Comparison of ENCODE assay signal across 20 mouse cellular contexts in genomic region chr2:158230617-158231016, GRCm38 (mm10). TPM values are rescaled to one million over a fixed set of nuclear protein-coding genes. Genes with fewer than 3 reads are reported as not detected.
DNase-seq lines count a peak whose midpoint lies in the region; ATAC-seq and TF ChIP-seq lines count a peak whose summit lies in the region.
"Had no signal": no experiment of that assay in that cellular context is flagged by ENCODE, and none has a peak within 500 bp of the region (broad histone marks: within the 10 kb centered on the region; RNA-seq: fewer than 3 reads in every experiment).

No protein-coding gene starts in this region.

- H3K36me3 ChIP-seq in kidney, embryonic 16.5 days (ENCODE audit: insufficient read depth, low read length) = no peaks in the 10 kb centered on the region
- H3K36me3 ChIP-seq in midbrain, embryonic 16.5 days (ENCODE audit: control insufficient read depth, insufficient read depth, low read length) = no peaks in the 10 kb centered on the region
- H3K36me3 ChIP-seq in midbrain, embryonic 15.5 days (replicated peaks) = no peaks in the 10 kb centered on the region
- no peaks in the 10 kb centered on the region for H3K36me3 ChIP-seq in stomach, postnatal 0 days (ENCODE audit: control insufficient read depth, insufficient read depth, low read length)
- H3K36me3 ChIP-seq: embryonic facial prominence, embryonic 12.5 days; forebrain, embryonic 12.5 days; midbrain, embryonic 12.5 days; neural tube, embryonic 12.5 days had no signal

- DNase-seq in embryo, embryonic 10 days (ENCODE audit: low spot score) = peak; percentile 47
- no peak for DNase-seq in embryo, embryonic 11 days
- no peak for DNase-seq in kidney, adult 9 months
- no peak for DNase-seq in stomach, postnatal 0 days (ENCODE audit: low spot score)
- DNase-seq in cerebellum, postnatal 14 days = no peak
- DNase-seq: adrenal gland, postnatal 36 days; cerebellum, adult 9-11 months; kidney, adult 18-20 months; thymus, postnatal 25 days had no signal

- H3K4me2 ChIP-seq in kidney, embryonic 16.5 days (replicated peaks; ENCODE audit: low read depth, low read length) = no peak overlapping the region
- H3K4me2 ChIP-seq in midbrain, embryonic 16.5 days (ENCODE audit: low read length) = no peak overlapping the region
- no peak overlapping the region for H3K4me2 ChIP-seq in midbrain, embryonic 15.5 days
- H3K4me2 ChIP-seq in stomach, postnatal 0 days (replicated peaks; ENCODE audit: low read depth) = no peak overlapping the region
- H3K4me2 ChIP-seq: embryonic facial prominence, embryonic 12.5 days; forebrain, embryonic 12.5 days; liver, embryonic 11.5 days; midbrain, embryonic 12.5 days had no signal

- 49% methylated on average over 6 of the region's 6 CpGs for WGBS in kidney, embryonic 16.5 days
- WGBS in midbrain, embryonic 16.5 days = 19% methylated on average over 6 of the region's 6 CpGs
- WGBS in midbrain, embryonic 15.5 days = 27% methylated on average over 6 of the region's 6 CpGs
- 31% methylated on average over 6 of the region's 6 CpGs for WGBS in stomach, postnatal 0 days

- no peak overlapping the region for H3K4me3 ChIP-seq in kidney, embryonic 16.5 days (ENCODE audit: low read length)
- H3K4me3 ChIP-seq in midbrain, embryonic 16.5 days (ENCODE audit: low read depth, low read length) = no peak overlapping the region
- no peak overlapping the region for H3K4me3 ChIP-seq in midbrain, embryonic 15.5 days
- H3K4me3 ChIP-seq in stomach, postnatal 0 days (ENCODE audit: low read depth, low read length) = no peak overlapping the region
- H3K4me3 ChIP-seq: embryonic facial prominence, embryonic 12.5 days; forebrain, embryonic 12.5 days; midbrain, embryonic 12.5 days; neural tube, embryonic 12.5 days had no signal

- peaks cover 9% of the 10 kb centered on the region for H3K4me1 ChIP-seq in kidney, embryonic 16.5 days (ENCODE audit: insufficient read depth, low read length)
- peaks cover 12% of the 10 kb centered on the region for H3K4me1 ChIP-seq in midbrain, embryonic 16.5 days (ENCODE audit: control insufficient read depth, insufficient read depth, low read length)
- peaks cover 19% of the 10 kb centered on the region for H3K4me1 ChIP-seq in midbrain, embryonic 15.5 days
- no peaks in the 10 kb centered on the region for H3K4me1 ChIP-seq in stomach, postnatal 0 days (replicated peaks; ENCODE audit: control insufficient read depth, insufficient read depth)

- H3K27ac ChIP-seq in kidney, embryonic 16.5 days (ENCODE audit: low read length) = peak overlapping the region; percentile 10; the same call in 1 of the 2 replicates
- no peak overlapping the region for H3K27ac ChIP-seq in midbrain, embryonic 16.5 days (ENCODE audit: low read length)
- no peak overlapping the region for H3K27ac ChIP-seq in midbrain, embryonic 15.5 days
- peak overlapping the region; percentile 45; the same call in 1 of the 2 replicates for H3K27ac ChIP-seq in stomach, postnatal 0 days (replicated peaks)
- H3K27ac ChIP-seq: embryonic facial prominence, embryonic 12.5 days; forebrain, embryonic 12.5 days; midbrain, embryonic 12.5 days; neural tube, embryonic 12.5 days had no signal

- no peak for TF ChIP-seq EP300 in stomach, postnatal 0 days (optimal IDR thresholded peaks at IDR 0.05)

- ATAC-seq in kidney, embryonic 16.5 days (ENCODE audit: low FRiP score, low TSS enrichment) = no peak
- no peak for ATAC-seq in midbrain, embryonic 16.5 days
- no peak for ATAC-seq in midbrain, embryonic 15.5 days (replicated peaks)
- no peak for ATAC-seq in stomach, postnatal 0 days (ENCODE audit: low FRiP score, low TSS enrichment)
- ATAC-seq: activated CD4-positive, CD25-positive, alpha-beta regulatory T cell, adult 4 months; hindbrain, embryonic 16.5 days had no signal

- H3K9me3 ChIP-seq in kidney, embryonic 16.5 days (ENCODE audit: low read length) = no peaks in the 10 kb centered on the region
- H3K9me3 ChIP-seq in midbrain, embryonic 16.5 days (replicated peaks; ENCODE audit: control insufficient read depth, low read length, poor library complexity, severe bottlenecking) = no peaks in the 10 kb centered on the region
- H3K9me3 ChIP-seq in midbrain, embryonic 15.5 days = no peaks in the 10 kb centered on the region
- no peaks in the 10 kb centered on the region for H3K9me3 ChIP-seq in stomach, postnatal 0 days (ENCODE audit: control insufficient read depth, low read length)
- H3K9me3 ChIP-seq: embryonic facial prominence, embryonic 12.5 days; forebrain, embryonic 12.5 days; midbrain, embryonic 12.5 days; neural tube, embryonic 12.5 days had no signal

- no peak overlapping the region for H3K9ac ChIP-seq in kidney, embryonic 16.5 days (replicated peaks; ENCODE audit: low read length)
- H3K9ac ChIP-seq in midbrain, embryonic 16.5 days (ENCODE audit: low read depth, low read length) = 0 out of 2 replicates have a peak overlapping the region, but pooled peaks have one; percentile 22
- H3K9ac ChIP-seq in midbrain, embryonic 15.5 days = no peak overlapping the region
- H3K9ac ChIP-seq in stomach, postnatal 0 days (ENCODE audit: low read length) = no peak overlapping the region
- H3K9ac ChIP-seq: embryonic facial prominence, embryonic 12.5 days; forebrain, embryonic 12.5 days; midbrain, embryonic 12.5 days; neural tube, embryonic 12.5 days had no signal

- no peak for TF ChIP-seq CTCF in stomach, postnatal 0 days (IDR thresholded peaks at IDR 0.05; ENCODE audit: low read depth)

- H3K27me3 ChIP-seq in kidney, embryonic 16.5 days (ENCODE audit: insufficient read depth, low read length) = 0 out of 2 replicates have a peak, but pooled peaks cover 4% of the 10 kb centered on the region
- no peaks in the 10 kb centered on the region for H3K27me3 ChIP-seq in midbrain, embryonic 16.5 days (ENCODE audit: control insufficient read depth, insufficient read depth, low read depth, low read length)
- no peaks in the 10 kb centered on the region for H3K27me3 ChIP-seq in midbrain, embryonic 15.5 days (replicated peaks)
- no peaks in the 10 kb centered on the region for H3K27me3 ChIP-seq in stomach, postnatal 0 days (ENCODE audit: control insufficient read depth, insufficient read depth, low read length)
- H3K27me3 ChIP-seq: embryonic facial prominence, embryonic 12.5 days; forebrain, embryonic 12.5 days; neural tube, embryonic 12.5 days had no signal

RNA-seq across cellular contexts. Expression of gene D630003M21Rik, which starts 1.6 kb away (rescaled TPM):
- 8.3 and 9.0 TPM in 2 replicates for polyA plus RNA-seq in kidney, embryonic 16.5 days (2015; fragmentation: Nextera tagmentation; extraction: Ambion mirVana)
- polyA plus RNA-seq in midbrain, embryonic 16.5 days (2015; fragmentation: Nextera tagmentation; extraction: Ambion mirVana) = 1.7 and 1.8 TPM in 2 replicates
- 1.6 TPM in 2 replicates for polyA plus RNA-seq in midbrain, embryonic 15.5 days (2015; fragmentation: Nextera tagmentation; extraction: Ambion mirVana)
- 1.7 TPM in 2 replicates for polyA plus RNA-seq in stomach, postnatal 0 days (2015; fragmentation: Nextera tagmentation; extraction: Ambion mirVana)
- polyA plus RNA-seq: activated CD4-positive, CD25-positive, alpha-beta regulatory T cell, adult 4 months had no signal

RNA-seq across cellular contexts. Expression of gene Bpi, which starts 27.3 kb away (rescaled TPM):
- 0.18 TPM in 1 of 2 replicates, not detected in the other for polyA plus RNA-seq in kidney, embryonic 16.5 days (2015; fragmentation: Nextera tagmentation; extraction: Ambion mirVana)
- polyA plus RNA-seq in midbrain, embryonic 16.5 days (2015; fragmentation: Nextera tagmentation; extraction: Ambion mirVana) = not detected in 2 replicates
- not detected in 2 replicates for polyA plus RNA-seq in midbrain, embryonic 15.5 days (2015; fragmentation: Nextera tagmentation; extraction: Ambion mirVana)
- polyA plus RNA-seq in stomach, postnatal 0 days (2015; fragmentation: Nextera tagmentation; extraction: Ambion mirVana) = not detected in 2 replicates
- polyA plus RNA-seq: activated CD4-positive, CD25-positive, alpha-beta regulatory T cell, adult 4 months; embryonic facial prominence, embryonic 12.5 days; forebrain, embryonic 12.5 days; heart, embryonic 14.5 days; hindbrain, embryonic 16.5 days; liver, embryonic 11.5 days; midbrain, embryonic 12.5 days; neural tube, embryonic 12.5 days had no signal

Comparison
In these comparisons a context has a peak if more than half of its experiments do, and no peak if none do; other contexts are left out.
1. H3K27ac ChIP-seq: peak in kidney, embryonic 16.5 days (single experiment) and stomach, postnatal 0 days (single experiment); none in midbrain, embryonic 16.5 days (single experiment) and midbrain, embryonic 15.5 days (single experiment).